In genomic region chr12:99381317-99381716, GRCm38 (mm10) we compare ENCODE assay signal across 12 mouse cellular contexts.
"Had no signal": no experiment of that assay in that cellular context is flagged by ENCODE, and none has a peak within 500 bp of the region (broad histone marks: within the 10 kb centered on the region; RNA-seq: fewer than 3 reads in every experiment).

No protein-coding gene starts in this region.

- H3K27me3 ChIP-seq: midbrain, embryonic 15.5 days; neural tube, embryonic 12.5 days had no signal

- H3K9me3 ChIP-seq: limb, embryonic 10.5 days; midbrain, embryonic 10.5 days; midbrain, embryonic 15.5 days; neural tube, embryonic 12.5 days had no signal

- H3K27ac ChIP-seq: limb, embryonic 10.5 days; midbrain, embryonic 10.5 days; midbrain, embryonic 15.5 days; neural tube, embryonic 12.5 days had no signal

- H3K9ac ChIP-seq: midbrain, embryonic 15.5 days; neural tube, embryonic 12.5 days had no signal

- H3K4me3 ChIP-seq: limb, embryonic 10.5 days; midbrain, embryonic 10.5 days; midbrain, embryonic 15.5 days; neural tube, embryonic 12.5 days had no signal

- H3K4me2 ChIP-seq: midbrain, embryonic 15.5 days; neural tube, embryonic 12.5 days had no signal

- DNase-seq: kidney, adult 2 months; kidney, postnatal 25 days; lung, adult 2 months; lung, postnatal 36 days; retina, postnatal 1 day; right cerebral cortex, postnatal 4 days had no signal

- ATAC-seq: intestine, embryonic 16.5 days; lung, postnatal 0 days; midbrain, embryonic 15.5 days had no signal
